Mouse (Mus musculus): ENCODE results near the gene Fbxw10. TPM values are rescaled to one million over a fixed set of nuclear protein-coding genes. Genes with fewer than 3 reads are reported as not detected.

Gene Fbxw10
- total and polyA plus RNA-seq, 3 experiments = not detected

GRCm38 (mm10) chr11:62913141-62913540 is 66.3 kb downstream of the Fbxw10 start:
- DNase-seq (ENCODE audit: low read depth, low spot score) = no peak
- Histone ChIP-seq H3K4me1 (ENCODE audit: control insufficient read depth in 1 of 2, insufficient read depth in 2 of 2, low read length in 2 of 2) (no peaks in the 10 kb centered on the region), H3K79me2 (ENCODE audit: control insufficient read depth, insufficient read depth, low read length, poor library complexity) (no peaks in the 10 kb centered on the region), H3K9me3 (replicated peaks; ENCODE audit: insufficient read depth, low read length) (no peaks in the 10 kb centered on the region), H3K27me3 (ENCODE audit: control insufficient read depth in 1 of 2, insufficient read depth in 2 of 2, low read length in 2 of 2) (no peaks in the 10 kb centered on the region), H3K27ac (ENCODE audit: control insufficient read depth, low read depth, low read length) (no peak overlapping the region), H3K36me3 (ENCODE audit: control insufficient read depth in 1 of 2, insufficient read depth in 2 of 2, low read length in 2 of 2) (0 out of 4 replicates have a peak, but pooled peaks cover 0 to 2% of the 10 kb centered on the region in 2 experiments), H3K4me3 (ENCODE audit: control insufficient read depth in 1 of 2, insufficient read depth in 1 of 2, low read depth in 2 of 2, low read length in 2 of 2) (no peak overlapping the region), H3K9ac (ENCODE audit: control insufficient read depth, low read depth, low read length, poor library complexity, severe bottlenecking) (no peak overlapping the region)
- TF ChIP-seq ZNF384 (IDR thresholded peaks at IDR 0.05; ENCODE audit: low read depth, low read length) = no peak
- TF ChIP-seq TBP (IDR thresholded peaks at IDR 0.05; ENCODE audit: low read depth, low read length) = peak; percentile 63; the same call in 1 of the 2 replicates

- no peaks in the 10 kb centered on the region for H3K4me1 ChIP-seq (ENCODE audit: control insufficient read depth in 1 of 2, insufficient read depth in 2 of 2, low read length in 2 of 2)
- TF ChIP-seq MAFK (IDR thresholded peaks at IDR 0.05; ENCODE audit: borderline replicate concordance, low read depth, low read length) (no peak), SMC3 (IDR thresholded peaks at IDR 0.05; ENCODE audit: low read depth, low read length) (peak; percentile 57), SIN3A (IDR thresholded peaks at IDR 0.05; ENCODE audit: low read length) (no peak), USF1 (IDR thresholded peaks at IDR 0.05; ENCODE audit: low read depth, low read length) (no peak), MEF2A (IDR thresholded peaks at IDR 0.05; ENCODE audit: extremely low read depth, insufficient replicate concordance, low read depth, low read length, poor library complexity, severe bottlenecking) (no peak), NELFE (IDR thresholded peaks at IDR 0.05; ENCODE audit: low read depth, low read length) (no peak), MXI1 (IDR thresholded peaks at IDR 0.05; ENCODE audit: low read depth, low read length) (no peak), USF2 (IDR thresholded peaks at IDR 0.05; ENCODE audit: borderline replicate concordance in 1 of 2, insufficient read depth in 1 of 2, low read depth in 1 of 2, low read length in 2 of 2) (no peak), GATA1 (IDR thresholded peaks at IDR 0.05; ENCODE audit: low read depth, low read length) (no peak), MYC (IDR thresholded peaks at IDR 0.05; ENCODE audit: low read depth, low read length) (no peak), NRF1 (IDR thresholded peaks at IDR 0.05; ENCODE audit: insufficient read depth, low read depth, low read length, poor library complexity, severe bottlenecking) (no peak), TBP (IDR thresholded peaks at IDR 0.05; ENCODE audit: low read depth, low read length) (no peak), RAD21 (IDR thresholded peaks at IDR 0.05; ENCODE audit: low read depth, low read length) (peak; percentile 28), TCF12 (IDR thresholded peaks at IDR 0.05; ENCODE audit: low read depth, low read length) (no peak), KAT2A (conservative IDR thresholded peaks at IDR 0.05; ENCODE audit: low read depth, low read length) (no peak), CTCF (IDR thresholded peaks at IDR 0.05 in 2 of 3, conservative IDR thresholded peaks at IDR 0.05 in 1 of 3; ENCODE audit: control insufficient read depth in 1 of 3, insufficient read depth in 1 of 3, low read depth in 2 of 3, low read length in 3 of 3, poor library complexity in 1 of 3, severe bottlenecking in 1 of 3) (peak; percentile 29 to 65 (median 64)), ELF1 (IDR thresholded peaks at IDR 0.05; ENCODE audit: low read depth, low read length) (no peak), GABPA (IDR thresholded peaks at IDR 0.05; ENCODE audit: low read depth, low read length) (no peak), HCFC1 (IDR thresholded peaks at IDR 0.05; ENCODE audit: low read depth, low read length) (no peak)
- no peak overlapping the region for H3K4me3 ChIP-seq (ENCODE audit: control insufficient read depth in 1 of 2, insufficient read depth in 1 of 2, low read depth in 2 of 2, low read length in 2 of 2)
- H3K9ac ChIP-seq (ENCODE audit: control insufficient read depth, low read depth, low read length, poor library complexity, severe bottlenecking) = no peak overlapping the region
- H3K9me3 ChIP-seq (replicated peaks; ENCODE audit: insufficient read depth, low read length) = no peaks in the 10 kb centered on the region
- no peaks in the 10 kb centered on the region for H3K27me3 ChIP-seq (ENCODE audit: control insufficient read depth in 1 of 2, insufficient read depth in 2 of 2, low read length in 2 of 2)
- H3K36me3 ChIP-seq (ENCODE audit: control insufficient read depth in 1 of 2, insufficient read depth in 2 of 2, low read length in 2 of 2) = 0 out of 4 replicates have a peak, but pooled peaks cover 0 to 2% of the 10 kb centered on the region in 2 experiments
- DNase-seq (ENCODE audit: low read depth, low spot score) = peak; percentile 28
- no peaks in the 10 kb centered on the region for H3K79me2 ChIP-seq (ENCODE audit: control insufficient read depth, insufficient read depth, low read length, poor library complexity)
- no peak overlapping the region for H3K27ac ChIP-seq (ENCODE audit: control insufficient read depth, low read depth, low read length)
These were observed 67.7 kb downstream of the Fbxw10 start for GRCm38 (mm10) chr11:62914532-62914931.

Data from MEL (cell line).